Mouse (Mus musculus) MEL (cell line): ENCODE results near the gene Fam178b.

Experiments
- CHD2 ChIP-seq: IDR thresholded peaks from 2 replicates; pipeline ENCODE4 v1.6.1; 2011; ENCODE audit warnings: low read length, improper control_type of control experiment
- CTCF ChIP-seq, 3 experiments: IDR thresholded peaks in 2 of 3; conservative IDR thresholded peaks in 1 of 3; 2 replicates each; pipeline ENCODE4 v1.5.1; 2011 to 2012; ENCODE audit warnings: low read length in 3 of 3, low read depth in 2 of 3, mild to moderate bottlenecking in 2 of 3, improper control_type of control experiment in 1 of 3, inconsistent platforms in 1 of 3, mixed read lengths in 1 of 3, moderate library complexity in 1 of 3; ENCODE audit not compliant: control insufficient read depth in 1 of 3, insufficient read depth in 1 of 3, poor library complexity in 1 of 3, severe bottlenecking in 1 of 3
- EP300 ChIP-seq, 2 experiments: IDR thresholded peaks; 2 replicates each; pipeline ENCODE4 v1.6.1; 2011; ENCODE audit warnings: improper control_type of control experiment in 2 of 2, low read length in 2 of 2, low read depth in 1 of 2, mild to moderate bottlenecking in 1 of 2
- ETS1 ChIP-seq: IDR thresholded peaks from 2 replicates; pipeline ENCODE4 v1.6.1; 2012; ENCODE audit warnings: low read depth, mild to moderate bottlenecking, inconsistent platforms, low read length, improper control_type of control experiment, moderate library complexity
- GATA1 ChIP-seq: IDR thresholded peaks from 2 replicates; pipeline ENCODE4 v1.6.1; 2011; ENCODE audit warnings: low read depth, low read length, improper control_type of control experiment
- HCFC1 ChIP-seq: IDR thresholded peaks from 2 replicates; pipeline ENCODE4 v1.6.1; 2012; ENCODE audit warnings: low read depth, mild to moderate bottlenecking, inconsistent platforms, low read length, improper control_type of control experiment, moderate library complexity
- JUND ChIP-seq: IDR thresholded peaks from 2 replicates; pipeline ENCODE4 v1.6.1; 2011; ENCODE audit warnings: low read depth, mild to moderate bottlenecking, improper control_type of control experiment, low read length
- KAT2A ChIP-seq: conservative IDR thresholded peaks from 2 replicates; pipeline ENCODE4 v1.6.1; 2012; ENCODE audit warnings: low read depth, low read length, improper control_type of control experiment, inconsistent platforms
- MAX ChIP-seq: IDR thresholded peaks from 2 replicates; pipeline ENCODE4 v1.6.1; 2011; ENCODE audit warnings: low read length, improper control_type of control experiment
- NELFE ChIP-seq: IDR thresholded peaks from 2 replicates; pipeline ENCODE4 v1.6.1; 2011; ENCODE audit warnings: low read depth, low read length, improper control_type of control experiment
- POLR2A ChIP-seq, 2 experiments: IDR thresholded peaks; 2 replicates each; pipeline ENCODE4 v1.6.1; 2011 to 2012; ENCODE audit warnings: low read length in 2 of 2, mild to moderate bottlenecking in 2 of 2, control low read depth in 1 of 2, improper control_type of control experiment in 1 of 2, low read depth in 1 of 2, moderate library complexity in 1 of 2; ENCODE audit not compliant: control insufficient read depth in 1 of 2, insufficient read depth in 1 of 2, poor library complexity in 1 of 2
- SIN3A ChIP-seq: IDR thresholded peaks from 2 replicates; pipeline ENCODE4 v1.6.1; 2012; ENCODE audit warnings: low read length, improper control_type of control experiment, inconsistent platforms
- TAL1 ChIP-seq: IDR thresholded peaks from 2 replicates; pipeline ENCODE4 v1.6.1; 2012; ENCODE audit warnings: mild to moderate bottlenecking, inconsistent platforms, low read length, moderate library complexity, mixed read lengths
- UBTF ChIP-seq: IDR thresholded peaks from 2 replicates; pipeline ENCODE4 v1.6.1; 2012; ENCODE audit warnings: low read depth, mild to moderate bottlenecking, inconsistent platforms, low read length, improper control_type of control experiment, moderate library complexity, borderline replicate concordance; ENCODE audit not compliant: insufficient read depth

- TF ChIP-seq POLR2A (IDR thresholded peaks at IDR 0.05; ENCODE audit: control insufficient read depth in 1 of 2, insufficient read depth in 1 of 2, low read depth in 1 of 2, low read length in 2 of 2, poor library complexity in 1 of 2) (no peak), MAX (no peak), GATA1 (no peak), SIN3A (no peak), KAT2A (no peak), CTCF (IDR thresholded peaks at IDR 0.05 in 2 of 3, conservative IDR thresholded peaks at IDR 0.05 in 1 of 3; ENCODE audit: control insufficient read depth in 1 of 3, insufficient read depth in 1 of 3, low read depth in 2 of 3, low read length in 3 of 3, poor library complexity in 1 of 3, severe bottlenecking in 1 of 3) (no peak), ETS1 (no peak), TAL1 (no peak), CHD2 (no peak), EP300 (IDR thresholded peaks at IDR 0.05; ENCODE audit: low read depth in 1 of 2, low read length in 2 of 2) (no peak), NELFE (no peak), UBTF (no peak), HCFC1 (no peak), JUND (no peak)
Measured at GRCm38 (mm10) chr1:36513310-36513709, 169.7 kb downstream of the Fam178b start.
